Mouse (Mus musculus) cerebellum, adult 2 months (tissue): ENCODE measurements around the gene Fgg.

Experiments used
- CTCF ChIP-seq: fragments of 200-500 bp; IDR thresholded peaks from 2 replicates; pipeline ENCODE4 v1.5.1; 2011; ENCODE audit warnings: low read depth, mild to moderate bottlenecking, control low read depth, low read length, moderate library complexity, borderline replicate concordance; ENCODE audit not compliant: insufficient read depth
- POLR2A ChIP-seq: fragments of 200-500 bp; IDR thresholded peaks from 2 replicates; pipeline ENCODE4 v1.6.1; 2011; ENCODE audit warnings: low read length, control low read depth, borderline replicate concordance; ENCODE audit not compliant: insufficient read depth

- TF ChIP-seq CTCF (no peak), POLR2A (no peak)
These were observed 22.7 kb upstream of the Fgg start for GRCm38 (mm10) chr3:82984840-82985239.
